Mouse (Mus musculus) WW6 (cell line): ENCODE data around the gene Cbx6.
"Not testable (repeated sequence)": the region's sequence is repeated elsewhere in the genome, so short reads cannot be mapped to it uniquely, and the experiment has no call there.

Experiments used
- DNase-seq: peaks from one replicate; pipeline ENCODE4 v3.0.0-alpha.2; 2013; ENCODE audit warnings: low read depth, low spot score

The Cbx6 gene

GRCm38 (mm10) chr15:79830388-79830787 lies 4.1 kb downstream of the Cbx6 start:
- no peak for DNase-seq

- DNase-seq = no peak
These were observed 5.1 kb downstream of the Cbx6 start for GRCm38 (mm10) chr15:79829431-79829830.

- no peak for DNase-seq
These were observed 6.0 kb downstream of the Cbx6 start for GRCm38 (mm10) chr15:79828366-79829035.

DNA sequence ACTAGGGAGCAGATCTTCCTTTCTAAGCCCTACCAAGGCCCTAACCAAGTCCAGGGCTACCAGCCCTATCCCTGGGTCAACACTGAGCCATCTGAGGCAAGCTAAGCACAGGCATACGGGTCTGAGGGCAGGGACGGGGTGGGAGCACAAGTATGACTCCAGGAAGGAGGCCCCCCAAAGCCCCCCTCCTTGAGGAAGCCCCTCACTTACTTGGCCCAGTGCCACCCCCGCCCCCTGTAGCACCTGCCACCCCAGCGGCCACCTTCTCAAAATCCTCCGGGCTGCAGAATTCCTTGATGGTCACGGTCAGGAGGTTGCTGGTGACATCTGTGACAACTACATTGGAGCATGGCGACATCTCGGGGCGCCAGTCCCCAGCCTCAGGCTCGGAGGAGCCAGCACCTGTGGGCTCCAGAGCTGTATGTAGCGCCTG lies 6.7 kb downstream of the Cbx6 start:
- no peak for DNase-seq

GRCm38 (mm10) chr15:79827061-79827777 lies 7.3 kb downstream of the Cbx6 start:
- no peak for DNase-seq

- DNase-seq = no peak
These were observed 8.1 kb downstream of the Cbx6 start for GRCm38 (mm10) chr15:79826221-79826935.

DNA sequence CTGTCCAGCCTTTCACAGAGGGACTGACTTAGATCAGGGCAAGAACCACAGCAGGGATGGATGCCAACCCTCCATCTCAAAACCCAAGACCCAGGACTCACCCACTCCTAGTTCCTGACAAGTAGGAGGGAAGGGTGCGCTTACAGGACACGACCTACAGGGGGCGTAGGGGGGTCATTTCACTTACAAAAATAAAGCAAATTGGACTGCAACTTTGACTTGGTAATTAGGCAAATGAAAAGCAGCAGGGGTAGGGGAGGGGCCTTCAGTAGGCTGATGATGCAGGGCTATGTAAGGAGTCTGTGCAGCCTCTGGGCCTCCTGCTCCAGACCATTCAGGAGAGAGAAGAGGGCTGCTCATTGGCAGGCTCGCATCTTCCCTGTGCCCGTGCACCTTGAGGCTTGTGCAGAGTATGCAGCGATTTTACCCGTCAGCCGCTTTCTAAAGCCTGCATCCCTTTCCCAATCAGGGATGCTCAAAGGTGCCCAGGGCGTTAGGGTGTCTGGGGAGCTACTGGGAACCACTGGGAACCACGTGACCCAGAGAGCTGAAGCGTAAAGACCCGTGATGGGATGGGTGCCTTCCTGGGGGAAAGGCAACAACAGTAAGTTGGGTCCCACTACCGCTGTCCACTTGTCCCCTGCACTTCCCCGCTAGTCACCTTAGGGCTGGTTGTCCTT lies 9.2 kb downstream of the Cbx6 start:
- DNase-seq = peak; percentile 74

DNA sequence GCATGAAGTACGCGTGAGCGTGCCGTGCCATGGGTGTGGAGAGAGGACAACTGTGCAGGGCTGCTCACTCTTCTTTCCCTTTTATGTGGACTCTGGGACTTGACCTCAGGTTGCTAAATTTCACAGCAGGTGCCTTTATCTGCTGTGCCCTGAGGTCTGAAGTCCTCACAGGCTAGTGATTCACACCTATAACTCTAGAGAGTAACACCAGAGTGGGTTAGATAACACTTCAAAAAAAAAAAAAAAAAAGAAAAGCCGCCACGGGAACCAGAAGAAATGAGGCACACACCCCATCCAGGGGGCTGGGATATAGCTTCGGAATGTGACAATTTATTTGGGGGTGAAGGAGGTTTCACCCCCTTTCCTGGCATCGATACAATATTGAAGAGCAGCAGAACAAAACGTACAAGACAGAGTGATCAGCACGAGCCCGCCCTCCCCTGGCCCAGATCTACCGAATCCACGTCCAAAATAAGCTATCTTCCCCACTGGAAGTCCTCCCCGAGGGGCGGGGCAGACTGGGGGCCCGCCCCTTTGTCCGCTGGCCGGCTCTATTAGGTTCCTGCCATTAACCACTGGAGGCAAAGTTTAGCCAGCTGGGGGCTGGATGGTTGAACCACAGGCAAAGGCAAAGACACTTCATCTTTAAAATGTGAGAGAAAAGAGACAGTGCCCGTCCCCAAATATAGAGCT lies 10.8 kb downstream of the Cbx6 start:
- DNase-seq = no peak

DNA sequence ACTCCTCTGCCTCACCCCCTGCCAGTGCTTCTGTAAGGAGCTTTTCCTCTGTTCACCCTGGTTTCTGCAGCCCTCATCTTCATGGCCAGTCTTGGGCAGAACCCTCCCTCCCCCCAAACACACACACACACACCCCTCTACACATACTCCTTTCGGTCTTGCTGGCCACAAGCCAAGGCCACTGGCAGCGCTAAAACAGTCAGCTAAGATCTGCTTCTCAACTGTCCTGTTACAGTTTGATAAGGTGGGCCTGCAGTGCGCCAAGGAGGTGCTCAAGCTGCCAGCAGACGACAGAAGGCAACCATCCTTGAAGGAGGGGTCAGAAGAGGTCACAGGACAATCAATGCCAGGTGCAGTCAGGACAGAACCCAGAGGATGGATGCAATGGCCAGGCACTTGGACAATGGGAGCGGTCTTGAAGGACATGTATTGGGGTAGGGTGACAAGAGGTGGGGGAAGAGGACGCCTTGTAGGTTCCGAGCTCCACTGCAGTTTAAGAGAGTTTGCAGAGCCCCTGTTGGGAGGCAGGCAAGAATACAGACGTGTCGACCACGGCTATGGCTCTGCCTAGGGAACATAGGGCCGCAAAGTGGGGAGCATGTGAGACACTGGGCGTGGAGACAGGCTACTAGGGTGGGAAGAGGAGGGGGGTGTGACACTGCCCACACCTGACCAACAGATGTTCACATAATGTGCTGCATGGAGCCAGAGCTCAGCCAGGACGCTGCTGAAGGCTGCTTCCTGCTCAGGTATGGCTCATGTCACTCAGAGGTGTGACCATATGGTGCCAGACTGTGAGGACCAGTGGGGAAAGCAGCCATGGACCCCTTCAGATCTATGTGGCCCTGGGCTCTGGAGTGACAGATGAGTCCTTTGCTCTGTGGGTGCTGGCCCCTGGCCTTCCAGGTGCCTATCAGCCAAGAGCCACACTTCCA lies 12.0 kb downstream of the Cbx6 start:
- no peak for DNase-seq

GRCm38 (mm10) chr15:79818325-79818724 lies 16.2 kb downstream of the Cbx6 start:
- no peak for DNase-seq

DNA sequence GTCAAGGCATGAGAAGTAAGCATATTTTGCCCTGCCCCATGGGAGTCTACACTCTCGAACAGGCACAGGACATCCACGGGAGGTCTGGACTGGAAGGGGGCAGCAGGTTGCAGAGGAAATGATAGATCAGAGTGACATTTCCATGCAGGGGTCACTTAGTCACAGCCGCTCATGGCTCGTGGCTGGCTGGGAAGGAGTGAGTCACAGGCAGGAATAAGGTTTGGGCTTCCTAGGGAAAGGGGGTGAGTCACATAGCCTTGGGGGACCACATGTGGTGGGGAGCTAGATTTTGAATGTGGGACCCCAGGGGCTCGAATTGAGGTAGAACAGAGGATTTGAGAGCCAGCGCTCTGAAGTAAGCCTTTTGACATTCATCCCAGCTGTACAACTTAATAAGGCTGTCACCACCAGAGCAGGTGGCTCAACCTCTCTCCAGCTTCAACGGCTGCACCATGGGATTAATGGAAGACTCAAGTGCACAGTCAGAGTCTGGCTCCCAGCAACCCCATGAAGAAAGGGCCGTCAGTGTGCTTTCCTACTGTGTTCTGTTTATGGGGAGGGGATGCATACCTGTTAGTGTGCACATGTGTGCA lies 20.7 kb downstream of the Cbx6 start:
- DNase-seq = no peak

- DNase-seq = not testable (repeated sequence)
These were observed 21.6 kb downstream of the Cbx6 start for GRCm38 (mm10) chr15:79812840-79813239.

GRCm38 (mm10) chr15:79810997-79811396 lies 23.5 kb downstream of the Cbx6 start:
- no peak for DNase-seq

- no peak for DNase-seq
These were observed 24.4 kb downstream of the Cbx6 start for GRCm38 (mm10) chr15:79810061-79810460.

- no peak for DNase-seq
These were observed 25.8 kb downstream of the Cbx6 start for GRCm38 (mm10) chr15:79808658-79809057.

- DNase-seq = no peak
These were observed 26.4 kb downstream of the Cbx6 start for GRCm38 (mm10) chr15:79808114-79808513.

DNA sequence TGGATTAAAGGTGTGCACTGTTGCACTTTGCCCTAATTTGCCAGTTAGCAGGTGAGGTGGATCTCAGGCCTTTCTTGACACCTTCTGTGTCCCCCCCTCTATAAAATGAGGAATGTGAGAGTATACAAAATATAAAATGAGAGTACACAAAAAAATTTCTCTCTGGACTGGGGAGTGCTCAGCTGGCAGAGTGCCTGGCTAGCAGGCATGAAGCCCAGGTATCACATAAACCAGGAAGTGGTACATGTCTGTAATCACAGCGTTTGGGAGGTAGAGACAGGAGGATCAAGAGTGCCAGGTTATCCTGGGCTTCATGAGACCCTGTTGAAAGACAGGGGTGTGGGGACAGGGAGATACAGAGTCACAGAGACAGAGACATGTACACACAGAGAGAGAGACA lies 27.4 kb downstream of the Cbx6 start:
- DNase-seq = no peak

- no peak for DNase-seq
These were observed 29.2 kb downstream of the Cbx6 start for GRCm38 (mm10) chr15:79805246-79805645.

GRCm38 (mm10) chr15:79804352-79805071 lies 30.0 kb downstream of the Cbx6 start, which contains the start of gene Nptxr:
Gene Nptxr (minus strand): TSS chr15:79804766.
- DNase-seq = no peak
